Mouse (Mus musculus) testis, adult 2 months (tissue): ENCODE results near the gene Rapgef3. TPM values are rescaled to one million over a fixed set of nuclear protein-coding genes. Genes with fewer than 3 reads are reported as not detected.

Experiments
- H3K27ac ChIP-seq: fragments of 200-500 bp; 2 replicates; pipeline ENCODE4 v1.5.1; 2012; ENCODE audit warnings: low read depth, low read length; ENCODE audit not compliant: control insufficient read depth, insufficient read depth
- H3K27me3 ChIP-seq: fragments of 200-500 bp; 2 replicates; pipeline ENCODE4 v1.6.1; 2012; ENCODE audit warnings: mild to moderate bottlenecking, low read length, moderate library complexity; ENCODE audit not compliant: control insufficient read depth, insufficient read depth
- H3K36me3 ChIP-seq: fragments of 200-500 bp; 2 replicates; pipeline ENCODE4 v1.6.1; 2012; ENCODE audit warnings: mild to moderate bottlenecking, low read length; ENCODE audit not compliant: control insufficient read depth, insufficient read depth
- H3K4me1 ChIP-seq: fragments of 200-500 bp; 2 replicates; pipeline ENCODE4 v1.6.1; 2012; ENCODE audit warnings: low read length; ENCODE audit not compliant: control insufficient read depth, insufficient read depth
- H3K4me3 ChIP-seq: fragments of 200-500 bp; 2 replicates; pipeline ENCODE4 v1.5.1; 2012; ENCODE audit warnings: low read depth, mild to moderate bottlenecking, low read length, moderate library complexity, mixed read lengths; ENCODE audit not compliant: control insufficient read depth
- CTCF ChIP-seq: fragments of 200-500 bp; IDR thresholded peaks from 2 replicates; pipeline ENCODE4 v1.5.1; 2012; ENCODE audit warnings: low read depth, mild to moderate bottlenecking, inconsistent platforms, low read length, moderate library complexity; ENCODE audit not compliant: control insufficient read depth, insufficient read depth, insufficient replicate concordance
- POLR2A ChIP-seq: fragments of 200-500 bp; IDR thresholded peaks from 2 replicates; pipeline ENCODE4 v1.6.1; 2012; ENCODE audit warnings: low read depth, mild to moderate bottlenecking, inconsistent platforms, low read length, moderate library complexity; ENCODE audit not compliant: control insufficient read depth
- polyA plus RNA-seq: library from polyadenylated mRNA; depleted of rRNA; stranded (reverse); fragments of >200 nt; gene quantifications from 2 replicates; pipeline ENCODE4 v1.2.3, GENCODE M21; 2012

Gene Rapgef3
- polyA plus RNA-seq, 1 experiment = 16.1 TPM

GRCm38 (mm10) chr15:97731988-97732387, 35.8 kb downstream of the Rapgef3 start:
- TF ChIP-seq POLR2A (no peak), CTCF (no peak)
- Histone ChIP-seq H3K27ac (no peak overlapping the region), H3K4me1 (peaks cover 7% of the 10 kb centered on the region), H3K27me3 (no peaks in the 10 kb centered on the region), H3K4me3 (no peak overlapping the region), H3K36me3 (no peaks in the 10 kb centered on the region)

GRCm38 (mm10) chr15:97731111-97731510, 36.7 kb downstream of the Rapgef3 start, which contains the start of gene Endou:
Gene Endou (minus strand): TSS chr15:97731339.
- TF ChIP-seq POLR2A = no peak
- H3K36me3 ChIP-seq = no peaks in the 10 kb centered on the region
- no peak within 1 kb of the TSS for H3K27ac ChIP-seq
- H3K4me1 ChIP-seq = peaks cover 7% of the 10 kb centered on the region
- H3K4me3 ChIP-seq = no peak within 1 kb of the TSS
- no peaks in the 10 kb centered on the region for H3K27me3 ChIP-seq

DNA sequence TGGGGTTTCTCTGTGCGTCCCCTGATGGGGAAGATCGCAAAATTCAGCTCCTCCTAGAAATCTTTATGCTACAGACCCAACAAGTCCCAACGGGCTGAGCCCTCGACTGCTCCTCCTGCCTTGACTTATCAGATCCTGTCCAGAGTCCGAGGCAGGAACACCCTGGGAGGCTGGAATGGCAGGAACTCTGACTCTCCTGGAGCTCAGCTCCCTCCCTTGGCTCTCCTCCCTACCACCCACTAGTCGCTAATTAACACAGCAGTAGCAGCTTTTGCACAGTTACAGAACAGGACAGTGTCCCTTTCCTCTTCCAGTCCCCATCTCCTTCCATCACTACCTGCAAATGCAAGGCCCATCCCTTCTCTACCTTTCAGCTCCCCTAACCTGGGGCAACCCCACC, 37.4 kb downstream of the Rapgef3 start:
- Histone ChIP-seq H3K4me1 (peaks cover 7% of the 10 kb centered on the region), H3K4me3 (no peak overlapping the region), H3K27me3 (no peaks in the 10 kb centered on the region), H3K27ac (no peak overlapping the region), H3K36me3 (no peaks in the 10 kb centered on the region)
- no peak for TF ChIP-seq POLR2A
- TF ChIP-seq CTCF = no peak

- Histone ChIP-seq H3K4me1 (peaks cover 13% of the 10 kb centered on the region), H3K4me3 (no peak overlapping the region), H3K27ac (peak overlapping the region; percentile 69), H3K27me3 (no peaks in the 10 kb centered on the region), H3K36me3 (no peaks in the 10 kb centered on the region)
- no peak for TF ChIP-seq CTCF
- TF ChIP-seq POLR2A = no peak
Observed at GRCm38 (mm10) chr15:97728804-97729203, 39.0 kb downstream of the Rapgef3 start.

- no peaks in the 10 kb centered on the region for H3K27me3 ChIP-seq
- no peak overlapping the region for H3K4me3 ChIP-seq
- H3K36me3 ChIP-seq = no peaks in the 10 kb centered on the region
- peak overlapping the region; percentile 69 for H3K27ac ChIP-seq
- TF ChIP-seq POLR2A (no peak), CTCF (no peak)
- H3K4me1 ChIP-seq = peaks cover 15% of the 10 kb centered on the region
Observed at GRCm38 (mm10) chr15:97728394-97728793, 39.4 kb downstream of the Rapgef3 start.

DNA sequence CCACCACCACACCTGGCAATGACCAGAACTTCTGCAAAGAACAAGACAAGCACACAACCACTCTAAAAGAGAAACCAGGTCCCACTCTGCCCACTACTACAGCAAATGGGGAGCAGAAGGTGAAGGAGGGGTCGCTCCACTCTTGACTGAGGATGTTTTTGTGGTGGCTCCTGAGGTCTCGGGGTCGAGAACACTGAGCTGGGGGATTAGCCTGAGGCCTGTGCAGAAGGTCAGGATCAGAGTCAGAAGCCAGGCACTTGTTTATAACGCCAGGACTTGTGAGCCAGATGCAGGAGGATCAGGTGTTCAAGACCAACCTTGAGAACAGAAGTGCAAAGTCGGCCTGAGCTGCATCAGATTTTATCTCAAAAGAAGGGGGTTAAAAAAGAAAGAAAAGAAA, 40.3 kb downstream of the Rapgef3 start:
- no peak for TF ChIP-seq POLR2A
- no peak for TF ChIP-seq CTCF
- Histone ChIP-seq H3K4me1 (peaks cover 15% of the 10 kb centered on the region), H3K36me3 (no peaks in the 10 kb centered on the region), H3K27ac (peak overlapping the region; percentile 22), H3K27me3 (no peaks in the 10 kb centered on the region), H3K4me3 (no peak overlapping the region)

- H3K4me1 ChIP-seq = peaks cover 15% of the 10 kb centered on the region
- no peak overlapping the region for H3K4me3 ChIP-seq
- no peaks in the 10 kb centered on the region for H3K27me3 ChIP-seq
- TF ChIP-seq POLR2A (no peak), CTCF (no peak)
- no peaks in the 10 kb centered on the region for H3K36me3 ChIP-seq
- peak overlapping the region; percentile 65 for H3K27ac ChIP-seq
Observed at GRCm38 (mm10) chr15:97727048-97727447, 40.7 kb downstream of the Rapgef3 start.

- H3K36me3 ChIP-seq = no peaks in the 10 kb centered on the region
- TF ChIP-seq CTCF (no peak), POLR2A (no peak)
- peaks cover 15% of the 10 kb centered on the region for H3K4me1 ChIP-seq
- no peaks in the 10 kb centered on the region for H3K27me3 ChIP-seq
- peak overlapping the region; percentile 88 for H3K27ac ChIP-seq
- no peak overlapping the region for H3K4me3 ChIP-seq
Observed at GRCm38 (mm10) chr15:97726310-97726709, 41.5 kb downstream of the Rapgef3 start.
